Mouse (Mus musculus): ENCODE measurements around the gene Gdf1. TPM values are rescaled to one million over a fixed set of nuclear protein-coding genes. Genes with fewer than 3 reads are reported as not detected.

Gene Gdf1
- polyA plus RNA-seq, 1 experiment from 2014 or later: 2.1 TPM

DNA sequence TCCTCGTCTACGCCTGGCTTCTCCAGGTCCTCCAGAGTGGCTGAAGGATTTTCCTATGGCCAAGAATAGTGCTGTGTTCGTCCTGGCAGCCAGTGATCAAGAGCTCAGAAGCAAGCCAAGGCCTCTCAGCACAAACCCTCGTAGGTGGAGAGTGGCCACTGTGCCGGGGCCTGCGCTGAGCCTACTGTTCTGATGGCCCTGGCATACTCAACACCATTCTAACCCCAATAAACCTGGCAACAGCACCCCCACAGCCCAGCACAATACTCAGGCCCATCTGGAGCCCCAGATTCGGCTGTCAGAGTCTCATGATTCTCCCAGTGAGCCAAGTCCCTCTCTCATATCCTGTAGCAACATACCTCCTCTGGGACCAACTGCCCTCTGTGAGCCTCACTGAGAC, 11.0 kb downstream of the Gdf1 start:
- Histone ChIP-seq H3K27me3 (ENCODE audit: control insufficient read depth, insufficient read depth, low read length) (no peaks in the 10 kb centered on the region), H3K9ac (replicated peaks; ENCODE audit: low read depth, low read length) (no peak overlapping the region), H3K36me3 (ENCODE audit: control insufficient read depth, insufficient read depth, low read length) (peaks cover 58% of the 10 kb centered on the region), H3K4me3 (ENCODE audit: low read depth, low read length) (no peak overlapping the region), H3K9me3 (ENCODE audit: control insufficient read depth, low read length) (no peaks in the 10 kb centered on the region), H3K4me1 (ENCODE audit: control insufficient read depth, insufficient read depth, low read length) (no peaks in the 10 kb centered on the region), H3K27ac (ENCODE audit: low read depth, low read length) (no peak overlapping the region), H3K4me2 (ENCODE audit: low read depth, low read length) (no peak overlapping the region)
- WGBS: 93% methylated on average over 7 of the region's 7 CpGs
- ATAC-seq (ENCODE audit: low read depth): no peak

DNA sequence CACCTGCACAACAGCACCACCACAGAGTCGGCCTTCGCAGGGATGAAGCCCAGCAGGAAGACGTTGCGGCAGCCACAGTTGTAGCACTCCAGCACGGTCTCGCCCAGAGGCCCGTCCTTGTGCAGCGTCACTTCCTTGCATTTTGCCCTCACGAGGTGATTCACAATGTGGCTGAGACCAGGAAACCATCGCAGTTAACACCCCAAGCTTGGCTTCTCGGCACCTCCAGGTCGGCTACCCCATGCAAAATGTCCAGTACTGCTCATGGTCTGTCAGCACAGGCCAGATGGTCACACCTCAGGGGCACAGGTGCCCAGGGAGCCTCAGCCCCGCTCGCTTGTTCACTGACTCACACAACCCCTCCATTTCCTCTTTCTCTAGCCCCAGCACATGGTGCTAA, 12.4 kb downstream of the Gdf1 start:
- ATAC-seq (ENCODE audit: low read depth): no peak
- H3K9ac ChIP-seq (replicated peaks; ENCODE audit: low read depth, low read length): no peak overlapping the region
- WGBS: 94% methylated on average over 14 of the region's 14 CpGs

GRCm38 (mm10) chr8:70343076-70343475, 13.5 kb downstream of the Gdf1 start:
- WGBS: 78% methylated on average over 7 of the region's 7 CpGs

More for the DNA sequence above, 12.4 kb downstream of the Gdf1 start:
- Histone ChIP-seq H3K4me1 (ENCODE audit: control insufficient read depth, insufficient read depth, low read length) (no peaks in the 10 kb centered on the region), H3K27ac (ENCODE audit: low read depth, low read length) (no peak overlapping the region), H3K4me2 (ENCODE audit: low read depth, low read length) (no peak overlapping the region), H3K36me3 (ENCODE audit: control insufficient read depth, insufficient read depth, low read length) (peaks cover 45% of the 10 kb centered on the region), H3K4me3 (ENCODE audit: low read depth, low read length) (no peak overlapping the region), H3K9me3 (ENCODE audit: control insufficient read depth, low read length) (no peaks in the 10 kb centered on the region), H3K27me3 (ENCODE audit: control insufficient read depth, insufficient read depth, low read length) (no peaks in the 10 kb centered on the region)

GRCm38 (mm10) chr8:70343696-70344095, 14.1 kb downstream of the Gdf1 start:
- H3K36me3 ChIP-seq (ENCODE audit: control insufficient read depth, insufficient read depth, low read length): peaks cover 29% of the 10 kb centered on the region; the same call in 1 of the 2 replicates

More at GRCm38 (mm10) chr8:70343076-70343475, 13.5 kb downstream of the Gdf1 start:
- no peak overlapping the region for H3K9ac ChIP-seq (replicated peaks; ENCODE audit: low read depth, low read length)
- H3K27ac ChIP-seq (ENCODE audit: low read depth, low read length): no peak overlapping the region
- peaks cover 34% of the 10 kb centered on the region for H3K36me3 ChIP-seq (ENCODE audit: control insufficient read depth, insufficient read depth, low read length)
- H3K27me3 ChIP-seq (ENCODE audit: control insufficient read depth, insufficient read depth, low read length): no peaks in the 10 kb centered on the region
- no peaks in the 10 kb centered on the region for H3K4me1 ChIP-seq (ENCODE audit: control insufficient read depth, insufficient read depth, low read length)
- no peak for ATAC-seq (ENCODE audit: low read depth)
- H3K4me2 ChIP-seq (ENCODE audit: low read depth, low read length): no peak overlapping the region
- no peaks in the 10 kb centered on the region for H3K9me3 ChIP-seq (ENCODE audit: control insufficient read depth, low read length)
- H3K4me3 ChIP-seq (ENCODE audit: low read depth, low read length): no peak overlapping the region

GRCm38 (mm10) chr8:70344279-70344678, 14.7 kb downstream of the Gdf1 start:
- Histone ChIP-seq H3K9ac (replicated peaks; ENCODE audit: low read depth, low read length) (no peak overlapping the region), H3K27me3 (ENCODE audit: control insufficient read depth, insufficient read depth, low read length) (no peaks in the 10 kb centered on the region), H3K27ac (ENCODE audit: low read depth, low read length) (no peak overlapping the region; the same call in 1 of the 2 replicates), H3K9me3 (ENCODE audit: control insufficient read depth, low read length) (no peaks in the 10 kb centered on the region), H3K36me3 (ENCODE audit: control insufficient read depth, insufficient read depth, low read length) (peaks cover 26% of the 10 kb centered on the region), H3K4me2 (ENCODE audit: low read depth, low read length) (no peak overlapping the region), H3K4me3 (ENCODE audit: low read depth, low read length) (no peak overlapping the region), H3K4me1 (ENCODE audit: control insufficient read depth, insufficient read depth, low read length) (no peaks in the 10 kb centered on the region)
- no peak for ATAC-seq (ENCODE audit: low read depth)
- 95% methylated on average over 2 of the region's 2 CpGs for WGBS

More at GRCm38 (mm10) chr8:70343696-70344095, 14.1 kb downstream of the Gdf1 start:
- no peaks in the 10 kb centered on the region for H3K4me1 ChIP-seq (ENCODE audit: control insufficient read depth, insufficient read depth, low read length)
- no peaks in the 10 kb centered on the region for H3K27me3 ChIP-seq (ENCODE audit: control insufficient read depth, insufficient read depth, low read length)
- no peak overlapping the region for H3K4me2 ChIP-seq (ENCODE audit: low read depth, low read length)
- no peak overlapping the region for H3K9ac ChIP-seq (replicated peaks; ENCODE audit: low read depth, low read length)
- no peak overlapping the region for H3K27ac ChIP-seq (ENCODE audit: low read depth, low read length)
- no peaks in the 10 kb centered on the region for H3K9me3 ChIP-seq (ENCODE audit: control insufficient read depth, low read length)
- WGBS: 65% methylated on average over 6 of the region's 6 CpGs
- H3K4me3 ChIP-seq (ENCODE audit: low read depth, low read length): no peak overlapping the region
- peak; percentile 52; the same call in 1 of the 2 replicates for ATAC-seq (ENCODE audit: low read depth)

DNA sequence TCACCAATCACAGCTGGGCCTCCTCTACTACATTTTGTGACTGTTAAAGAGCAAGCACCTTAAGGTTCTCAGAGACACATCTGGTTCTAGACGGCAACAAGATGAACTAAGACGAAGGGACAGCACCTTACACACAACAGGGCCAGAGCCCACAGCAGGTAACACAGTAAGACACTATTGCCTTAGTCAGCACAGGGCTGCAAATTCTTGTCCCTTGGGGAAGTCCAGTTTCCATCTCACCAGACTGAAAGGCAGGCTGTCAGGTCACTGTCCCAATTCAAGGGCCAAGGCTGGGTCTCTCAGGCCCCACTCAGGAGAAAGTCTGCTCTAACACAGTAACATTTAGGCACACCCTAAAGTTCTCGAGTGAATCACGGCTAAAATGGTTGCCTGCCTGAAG, 17.8 kb downstream of the Gdf1 start:
- Histone ChIP-seq H3K27ac (ENCODE audit: low read depth, low read length) (no peak overlapping the region), H3K4me1 (ENCODE audit: control insufficient read depth, insufficient read depth, low read length) (peaks cover 25% of the 10 kb centered on the region), H3K9me3 (ENCODE audit: control insufficient read depth, low read length) (no peaks in the 10 kb centered on the region), H3K4me2 (ENCODE audit: low read depth, low read length) (no peak overlapping the region), H3K9ac (replicated peaks; ENCODE audit: low read depth, low read length) (no peak overlapping the region), H3K4me3 (ENCODE audit: low read depth, low read length) (no peak overlapping the region), H3K36me3 (ENCODE audit: control insufficient read depth, insufficient read depth, low read length) (peaks cover 7% of the 10 kb centered on the region), H3K27me3 (ENCODE audit: control insufficient read depth, insufficient read depth, low read length) (no peaks in the 10 kb centered on the region)
- WGBS: 92% methylated on average over 4 of the region's 4 CpGs
- ATAC-seq (ENCODE audit: low read depth): no peak

DNA sequence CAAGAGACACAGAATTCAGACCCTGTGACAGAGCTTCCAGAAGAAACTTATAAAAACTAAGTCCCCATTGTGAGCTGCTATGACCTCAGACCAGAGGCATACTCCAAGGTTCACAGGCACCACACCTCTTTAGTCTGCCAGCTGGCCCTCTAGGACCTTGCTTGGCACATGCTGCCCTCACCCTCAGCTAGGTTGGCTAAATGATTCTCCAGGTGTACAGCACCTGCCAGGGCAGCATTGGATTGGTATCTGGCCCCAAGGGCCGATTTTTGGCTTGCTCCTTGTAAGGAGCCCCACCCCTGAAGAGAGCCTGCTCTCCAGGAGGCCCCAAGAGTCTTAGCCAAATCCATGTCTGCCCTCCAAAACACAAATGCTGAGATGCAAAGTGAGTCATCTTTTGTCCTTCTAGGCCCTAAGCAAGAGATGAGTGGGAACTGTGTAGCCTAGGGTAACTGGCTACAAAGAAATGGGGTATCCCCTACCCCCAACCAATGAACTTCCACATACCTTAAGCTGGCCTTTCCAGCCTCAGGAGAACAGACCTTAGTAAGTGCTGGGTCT, 18.3 kb downstream of the Gdf1 start:
- Histone ChIP-seq H3K4me2 (ENCODE audit: low read depth, low read length) (no peak overlapping the region), H3K36me3 (ENCODE audit: control insufficient read depth, insufficient read depth, low read length) (peaks cover 4% of the 10 kb centered on the region), H3K27me3 (ENCODE audit: control insufficient read depth, insufficient read depth, low read length) (no peaks in the 10 kb centered on the region; the same call in 1 of the 2 replicates), H3K27ac (ENCODE audit: low read depth, low read length) (no peak overlapping the region), H3K4me3 (ENCODE audit: low read depth, low read length) (no peak overlapping the region), H3K9me3 (ENCODE audit: control insufficient read depth, low read length) (no peaks in the 10 kb centered on the region), H3K9ac (replicated peaks; ENCODE audit: low read depth, low read length) (no peak overlapping the region), H3K4me1 (ENCODE audit: control insufficient read depth, insufficient read depth, low read length) (peaks cover 25% of the 10 kb centered on the region)
- WGBS: 78% methylated on average over 1 of the region's 1 CpGs
- ATAC-seq (ENCODE audit: low read depth): no peak

DNA sequence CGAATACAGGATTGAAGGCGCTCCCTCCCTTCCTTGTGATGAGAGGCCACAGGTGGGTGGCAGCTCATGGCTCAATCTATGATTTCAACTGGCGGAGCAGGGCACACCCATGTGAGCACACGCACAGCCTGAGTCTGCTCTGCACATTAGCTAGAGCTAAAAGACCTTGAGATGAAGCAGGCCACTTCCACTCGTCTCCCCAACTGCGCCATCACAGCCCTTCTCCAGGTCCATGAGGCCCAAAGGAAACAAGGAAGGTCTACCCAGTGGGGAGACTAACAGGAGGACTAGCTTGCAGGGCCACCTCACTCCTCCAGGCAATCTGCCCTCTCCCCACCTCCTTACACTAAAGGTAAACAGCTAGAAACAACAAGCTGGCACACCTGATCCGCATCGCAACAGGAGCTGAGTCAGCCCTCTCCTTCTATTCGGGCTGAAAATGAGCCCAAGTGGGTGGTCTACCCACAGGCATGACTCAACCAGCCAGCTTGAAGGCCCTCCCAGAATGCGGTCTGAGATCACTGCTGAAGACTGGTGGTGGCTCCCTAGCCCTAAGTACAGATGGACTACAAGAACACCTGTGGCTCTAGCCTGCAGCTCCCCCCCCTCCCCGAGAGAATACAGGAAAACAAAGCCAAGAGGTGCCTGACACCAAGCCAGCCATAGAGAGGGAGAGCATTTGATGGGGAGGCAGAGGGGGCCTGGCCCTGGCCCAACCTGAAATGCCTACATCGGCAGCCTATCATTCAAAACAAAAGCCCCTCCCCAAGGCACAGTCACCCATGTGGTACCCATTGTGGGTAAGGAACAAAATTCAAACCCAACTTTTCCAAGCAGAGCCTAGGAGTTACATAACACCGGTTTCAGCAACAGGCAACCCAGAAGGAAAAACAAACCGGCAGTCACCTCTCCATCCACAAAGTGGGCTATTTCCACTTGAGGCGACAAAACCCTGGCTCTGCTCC, 21.7 kb downstream of the Gdf1 start:
- peaks cover 4% of the 10 kb centered on the region; the same call in 1 of the 2 replicates for H3K36me3 ChIP-seq (ENCODE audit: control insufficient read depth, insufficient read depth, low read length)
- ATAC-seq (ENCODE audit: low read depth): no peak
- peak overlapping the region; percentile 99 for H3K4me2 ChIP-seq (ENCODE audit: low read depth, low read length)
- H3K4me3 ChIP-seq (ENCODE audit: low read depth, low read length): peak overlapping the region; percentile 100
- H3K27me3 ChIP-seq (ENCODE audit: control insufficient read depth, insufficient read depth, low read length): no peaks in the 10 kb centered on the region; the same call in 1 of the 2 replicates
- H3K9ac ChIP-seq (replicated peaks; ENCODE audit: low read depth, low read length): peak overlapping the region; percentile 92
- 60% methylated on average over 15 of the region's 15 CpGs for WGBS
- H3K27ac ChIP-seq (ENCODE audit: low read depth, low read length): no peak overlapping the region
- H3K9me3 ChIP-seq (ENCODE audit: control insufficient read depth, low read length): no peaks in the 10 kb centered on the region
- H3K4me1 ChIP-seq (ENCODE audit: control insufficient read depth, insufficient read depth, low read length): peaks cover 30% of the 10 kb centered on the region

- H3K4me2 ChIP-seq (ENCODE audit: low read depth, low read length): peak overlapping the region; percentile 99
- H3K27me3 ChIP-seq (ENCODE audit: control insufficient read depth, insufficient read depth, low read length): no peaks in the 10 kb centered on the region; the same call in 1 of the 2 replicates
- H3K27ac ChIP-seq (ENCODE audit: low read depth, low read length): no peak overlapping the region
- no peak for ATAC-seq (ENCODE audit: low read depth)
- WGBS: 32% methylated on average over 3 of the region's 3 CpGs
- peaks cover 30% of the 10 kb centered on the region for H3K4me1 ChIP-seq (ENCODE audit: control insufficient read depth, insufficient read depth, low read length)
- peak overlapping the region; percentile 100 for H3K4me3 ChIP-seq (ENCODE audit: low read depth, low read length)
- peak overlapping the region; percentile 92 for H3K9ac ChIP-seq (replicated peaks; ENCODE audit: low read depth, low read length)
- H3K9me3 ChIP-seq (ENCODE audit: control insufficient read depth, low read length): no peaks in the 10 kb centered on the region
- peaks cover 4% of the 10 kb centered on the region; the same call in 1 of the 2 replicates for H3K36me3 ChIP-seq (ENCODE audit: control insufficient read depth, insufficient read depth, low read length)
These were observed 22.4 kb downstream of the Gdf1 start for GRCm38 (mm10) chr8:70352000-70352384.
